Mouse (Mus musculus) lung, embryonic 14.5 days (tissue): ENCODE results near the gene Fam160a1. TPM values are rescaled to one million over a fixed set of nuclear protein-coding genes. Genes with fewer than 3 reads are reported as not detected.

ENCODE experiments used
- ATAC-seq: fragments of 200-750 bp; cut with Nextera tagmentation; 2 replicates; pipeline ENCODE4 v1.8.0; 2017; ENCODE audit warnings: mild to moderate bottlenecking, moderate TSS enrichment, moderate library complexity; ENCODE audit not compliant: insufficient read depth
- DNase-seq: peaks from one replicate; pipeline ENCODE4 v3.0.0-alpha.2; 2015
- H3K27ac ChIP-seq: fragments of 300-500 bp; sonication (generic); 2 replicates; pipeline ENCODE4 v1.5.1; 2014; ENCODE audit warnings: low read depth, mild to moderate bottlenecking, moderate library complexity
- H3K27me3 ChIP-seq: fragments of 300-500 bp; sonication (generic); 2 replicates; pipeline ENCODE4 v1.6.1; 2014; ENCODE audit warnings: low read length, control low read depth; ENCODE audit not compliant: insufficient read depth
- H3K36me3 ChIP-seq: fragments of 300-500 bp; sonication (generic); 2 replicates; pipeline ENCODE4 v1.6.1; 2014; ENCODE audit warnings: control low read depth; ENCODE audit not compliant: insufficient read depth
- H3K4me1 ChIP-seq: fragments of 300-500 bp; sonication (generic); 2 replicates; pipeline ENCODE4 v1.6.1; 2014; ENCODE audit warnings: antibody characterized with exemption, control low read depth; ENCODE audit not compliant: insufficient read depth
- H3K4me2 ChIP-seq: fragments of 300-500 bp; sonication (generic); 2 replicates; pipeline ENCODE4 v1.6.1; 2014; ENCODE audit warnings: mild to moderate bottlenecking
- H3K4me3 ChIP-seq: fragments of 300-500 bp; sonication (generic); 2 replicates; pipeline ENCODE4 v1.5.1; 2014; ENCODE audit warnings: low read depth, low read length
- H3K9ac ChIP-seq: fragments of 300-500 bp; sonication (generic); 2 replicates; pipeline ENCODE4 v1.6.1; 2014
- H3K9me3 ChIP-seq: fragments of 300-500 bp; sonication (generic); 2 replicates; pipeline ENCODE4 v1.6.1; 2016; ENCODE audit warnings: low read depth, low read length, control low read depth
- CTCF ChIP-seq: IDR thresholded peaks from 2 replicates; pipeline ENCODE4 v1.5.1; 2016; ENCODE audit warnings: antibody characterized with exemption, low read depth
- WGBS: fragments of 180-500 bp; shearing (Covaris S2); extraction: QIAGEN DNeasy Blood & Tissue Kit; methylation state at CpG from one replicate; pipeline ENCODE4 v1.1.7; 2014; 5-methylcytosine and 5-hydroxymethylcytosine counted together
- polyA plus RNA-seq: library from polyadenylated mRNA; unstranded; fragments of >200 nt; fragmentation: Nextera tagmentation; extraction: Ambion mirVana; gene quantifications from 2 replicates; pipeline ENCODE4 v1.2.1, GENCODE M21; 2014

Fam160a1 gene
- polyA plus RNA-seq, 1 experiment from 2014 or later = 2.7 TPM

DNA sequence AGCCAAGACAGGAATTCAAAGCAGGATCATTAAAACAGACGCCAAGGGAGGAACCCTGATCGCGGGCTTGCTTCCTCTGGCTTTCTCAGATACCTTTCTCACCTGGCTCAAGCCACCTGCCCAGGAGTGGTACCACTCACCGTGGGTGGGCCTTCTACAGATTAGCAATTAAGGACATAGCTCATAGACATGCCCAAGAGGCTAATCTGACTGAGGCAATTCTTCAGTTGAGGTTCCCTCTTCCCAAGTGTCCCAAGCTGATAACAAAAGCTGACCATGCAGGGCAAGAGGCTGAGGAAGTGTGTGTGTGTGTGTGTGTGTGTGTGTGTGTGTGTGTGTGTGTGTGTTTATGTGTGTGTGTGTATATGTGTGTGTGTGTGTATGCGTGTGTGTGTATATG lies 38.9 kb upstream of the Fam160a1 start:
- Histone ChIP-seq H3K4me2 (no peak overlapping the region), H3K4me1 (no peaks in the 10 kb centered on the region; the same call in 1 of the 2 replicates), H3K27ac (no peak overlapping the region), H3K4me3 (no peak overlapping the region), H3K9ac (no peak overlapping the region), H3K27me3 (no peaks in the 10 kb centered on the region), H3K9me3 (no peaks in the 10 kb centered on the region), H3K36me3 (no peaks in the 10 kb centered on the region)
- WGBS = 90% methylated on average over 5 of the region's 5 CpGs
- DNase-seq (no peak), ATAC-seq (no peak)
- TF ChIP-seq CTCF = no peak

GRCm38 (mm10) chr3:85855043-85855442 lies 38.0 kb upstream of the Fam160a1 start:
- Histone ChIP-seq H3K4me1 (no peaks in the 10 kb centered on the region; the same call in 1 of the 2 replicates), H3K27ac (no peak overlapping the region), H3K4me3 (no peak overlapping the region), H3K4me2 (no peak overlapping the region), H3K9ac (no peak overlapping the region), H3K36me3 (no peaks in the 10 kb centered on the region), H3K27me3 (no peaks in the 10 kb centered on the region), H3K9me3 (no peaks in the 10 kb centered on the region)
- no peak for TF ChIP-seq CTCF
- no peak for DNase-seq
- 86% methylated on average over 3 of the region's 3 CpGs for WGBS
- no peak for ATAC-seq

DNA sequence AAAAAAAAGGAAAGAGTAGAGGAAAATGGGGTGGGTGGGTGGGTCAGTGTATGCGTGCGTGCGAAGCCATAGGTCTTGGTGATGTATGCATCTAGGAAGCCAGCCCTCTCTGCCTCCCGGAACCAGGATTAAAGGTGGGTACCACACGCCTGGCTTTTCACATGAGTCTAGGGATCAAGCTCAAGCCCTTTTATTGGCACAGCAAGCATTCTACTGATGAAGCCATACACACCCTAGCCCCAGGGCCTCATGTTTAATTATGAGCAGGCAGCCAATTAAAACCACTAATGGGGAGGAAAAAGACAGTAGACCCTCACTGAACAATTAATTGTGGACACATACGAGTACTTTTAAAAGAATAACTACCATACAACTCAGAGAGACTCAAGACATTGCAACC lies 37.1 kb upstream of the Fam160a1 start:
- Histone ChIP-seq H3K9ac (no peak overlapping the region), H3K27me3 (no peaks in the 10 kb centered on the region), H3K27ac (no peak overlapping the region), H3K36me3 (no peaks in the 10 kb centered on the region), H3K4me1 (no peaks in the 10 kb centered on the region; the same call in 1 of the 2 replicates), H3K4me2 (no peak overlapping the region), H3K9me3 (no peaks in the 10 kb centered on the region), H3K4me3 (no peak overlapping the region)
- no peak for TF ChIP-seq CTCF
- WGBS = 92% methylated on average over 6 of the region's 6 CpGs
- no peak for DNase-seq
- ATAC-seq = no peak

DNA sequence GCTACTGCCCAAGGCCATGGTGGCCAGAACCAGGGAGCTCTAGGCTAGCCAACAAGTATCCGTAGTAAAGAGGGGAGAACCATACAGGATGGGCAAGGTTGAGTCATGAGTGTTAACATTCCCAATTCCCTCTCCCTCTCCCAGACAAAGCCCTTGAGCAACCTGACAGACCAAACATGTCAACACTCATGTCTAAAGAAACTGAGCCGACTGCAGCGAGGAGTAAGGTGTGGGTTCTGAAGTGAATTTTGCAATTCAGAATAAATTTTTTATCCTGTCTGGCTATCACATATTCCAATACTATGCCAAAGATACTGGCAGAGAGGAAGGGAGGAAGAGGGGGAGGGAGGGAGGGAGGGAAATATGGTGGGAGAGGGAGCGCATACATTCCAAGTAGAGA lies 36.6 kb upstream of the Fam160a1 start:
- Histone ChIP-seq H3K27ac (no peak overlapping the region), H3K9ac (no peak overlapping the region), H3K36me3 (no peaks in the 10 kb centered on the region), H3K4me2 (no peak overlapping the region), H3K4me3 (no peak overlapping the region), H3K9me3 (no peaks in the 10 kb centered on the region), H3K27me3 (no peaks in the 10 kb centered on the region), H3K4me1 (no peaks in the 10 kb centered on the region; the same call in 1 of the 2 replicates)
- no peak for ATAC-seq
- 73% methylated on average over 4 of the region's 4 CpGs for WGBS
- TF ChIP-seq CTCF = no peak
- no peak for DNase-seq

- no peak for ATAC-seq
- H3K4me1 ChIP-seq = no peaks in the 10 kb centered on the region
- no peak for TF ChIP-seq CTCF
- no peak overlapping the region for H3K27ac ChIP-seq
- H3K4me3 ChIP-seq = no peak overlapping the region
- WGBS = 48% methylated on average over 1 of the region's 1 CpGs
- no peaks in the 10 kb centered on the region for H3K27me3 ChIP-seq
- H3K9ac ChIP-seq = no peak overlapping the region
- H3K36me3 ChIP-seq = no peaks in the 10 kb centered on the region
- no peak overlapping the region for H3K4me2 ChIP-seq
- DNase-seq = no peak
- H3K9me3 ChIP-seq = no peaks in the 10 kb centered on the region
Observed at GRCm38 (mm10) chr3:85850079-85850478, 33.0 kb upstream of the Fam160a1 start.

DNA sequence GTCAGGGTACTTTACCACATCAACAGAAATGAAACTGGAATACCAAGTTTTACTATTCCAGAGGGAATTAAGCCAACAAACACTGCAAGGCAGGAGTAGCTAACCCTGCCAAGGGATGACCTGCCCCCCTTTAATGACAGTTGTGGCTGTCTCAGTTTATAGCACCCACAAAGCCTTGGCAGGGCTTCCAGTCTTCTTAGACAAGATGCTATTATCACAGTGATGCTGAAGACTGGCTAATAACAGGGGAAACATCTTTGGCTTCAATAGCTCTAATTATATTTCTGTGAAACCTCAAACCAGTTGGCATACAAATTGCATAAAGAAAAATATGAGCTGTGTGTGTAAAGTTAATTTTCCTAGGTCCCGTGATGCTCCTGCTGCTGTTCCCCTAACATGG lies 29.2 kb upstream of the Fam160a1 start:
- ATAC-seq = no peak
- DNase-seq = no peak
- no peak for TF ChIP-seq CTCF
- Histone ChIP-seq H3K9me3 (no peaks in the 10 kb centered on the region), H3K4me1 (peaks cover 2% of the 10 kb centered on the region; the same call in 1 of the 2 replicates), H3K27ac (no peak overlapping the region), H3K27me3 (no peaks in the 10 kb centered on the region), H3K9ac (no peak overlapping the region), H3K36me3 (no peaks in the 10 kb centered on the region), H3K4me2 (no peak overlapping the region), H3K4me3 (no peak overlapping the region)
- WGBS = 67% methylated on average over 1 of the region's 1 CpGs

- Histone ChIP-seq H3K9me3 (no peaks in the 10 kb centered on the region), H3K36me3 (no peaks in the 10 kb centered on the region), H3K4me1 (peaks cover 2% of the 10 kb centered on the region; the same call in 1 of the 2 replicates), H3K4me3 (no peak overlapping the region), H3K4me2 (no peak overlapping the region), H3K9ac (no peak overlapping the region), H3K27ac (no peak overlapping the region), H3K27me3 (no peaks in the 10 kb centered on the region)
- ATAC-seq (no peak), DNase-seq (no peak)
- no peak for TF ChIP-seq CTCF
- WGBS = 63% methylated on average over 6 of the region's 6 CpGs
Observed at GRCm38 (mm10) chr3:85845341-85845740, 28.2 kb upstream of the Fam160a1 start.

DNA sequence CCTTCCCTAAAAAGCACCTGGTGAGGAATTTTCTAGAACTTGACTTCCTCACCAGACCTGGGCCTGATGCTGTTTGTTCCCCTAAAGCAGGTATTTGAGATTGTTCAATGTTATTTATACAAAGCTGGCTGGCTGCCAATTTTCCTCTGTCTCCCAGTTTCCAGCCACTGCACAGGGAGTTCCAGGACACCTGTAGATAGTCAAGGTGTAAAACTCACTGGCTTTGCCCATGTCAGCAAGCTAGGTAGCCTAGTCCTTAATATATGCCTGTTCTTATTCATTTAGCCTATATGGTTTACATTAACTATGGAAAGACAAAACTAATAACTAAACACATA lies 25.8 kb upstream of the Fam160a1 start:
- no peaks in the 10 kb centered on the region for H3K27me3 ChIP-seq
- H3K27ac ChIP-seq = peak overlapping the region; percentile 66; the same call in 1 of the 2 replicates
- H3K36me3 ChIP-seq = no peaks in the 10 kb centered on the region
- H3K4me2 ChIP-seq = no peak overlapping the region
- no peak overlapping the region for H3K4me3 ChIP-seq
- DNase-seq (peak; percentile 64), ATAC-seq (no peak; the same call in 1 of the 2 replicates)
- no peak overlapping the region for H3K9ac ChIP-seq
- H3K4me1 ChIP-seq = peaks cover 2% of the 10 kb centered on the region; the same call in 1 of the 2 replicates
- H3K9me3 ChIP-seq = no peaks in the 10 kb centered on the region
- no peak for TF ChIP-seq CTCF
